Mouse (Mus musculus) small intestine, adult 2 months (tissue): Measurements from ENCODE around the gene E2f2.

Source experiments
- CTCF ChIP-seq: fragments of 200-500 bp; IDR thresholded peaks from 2 replicates; pipeline ENCODE4 v1.5.1; 2012; ENCODE audit warnings: low read depth, mild to moderate bottlenecking, control low read depth, inconsistent platforms, low read length, moderate library complexity, mixed read lengths; ENCODE audit not compliant: insufficient replicate concordance, insufficient read length; ENCODE audit errors: extremely low read depth
- POLR2A ChIP-seq: fragments of 200-500 bp; IDR thresholded peaks from 2 replicates; pipeline ENCODE4 v1.6.1; 2012; ENCODE audit warnings: low read depth, mild to moderate bottlenecking, control low read depth, inconsistent platforms, low read length, moderate library complexity

DNA sequence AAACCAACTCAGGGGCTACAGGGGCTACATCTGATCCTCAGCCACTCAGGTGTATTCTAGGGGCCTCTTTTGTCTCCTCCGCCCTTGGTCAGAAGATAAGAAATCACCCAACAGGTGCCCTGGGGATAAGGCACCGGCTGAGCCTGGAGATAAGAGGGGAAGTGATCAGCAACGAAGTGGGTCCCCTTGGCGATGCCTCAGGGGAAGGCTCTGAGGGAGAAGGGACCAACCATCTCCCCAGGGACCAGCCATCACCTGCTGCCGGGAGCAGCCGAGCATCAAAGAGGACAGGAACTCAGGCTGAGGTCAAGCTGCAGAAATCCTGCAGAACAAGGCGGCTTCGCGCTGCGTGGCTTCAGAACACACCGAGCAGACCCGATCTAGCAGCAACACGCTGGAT, 44.5 kb upstream of the E2f2 start:
- no peak for TF ChIP-seq CTCF
- no peak for TF ChIP-seq POLR2A
